Mouse (Mus musculus) kidney, adult 2 months (tissue): ENCODE results near the gene Adck2. TPM values are rescaled to one million over a fixed set of nuclear protein-coding genes. Genes with fewer than 3 reads are reported as not detected.

Experiments used
- DNase-seq: peaks from one replicate; pipeline ENCODE4 v3.0.0; 2021
- H3K27ac ChIP-seq: fragments of 200-500 bp; 2 replicates; pipeline ENCODE4 v1.5.1; 2012; ENCODE audit warnings: low read depth, low read length, control low read depth, inconsistent platforms; ENCODE audit not compliant: insufficient read depth
- H3K27me3 ChIP-seq: fragments of 200-500 bp; replicated peaks from 2 replicates; pipeline ENCODE4 v1.6.1; 2012; ENCODE audit warnings: mild to moderate bottlenecking, moderate library complexity, low read length, inconsistent platforms; ENCODE audit not compliant: control insufficient read depth, insufficient read depth
- H3K36me3 ChIP-seq: fragments of 200-500 bp; 2 replicates; pipeline ENCODE4 v1.6.1; 2012; ENCODE audit warnings: mild to moderate bottlenecking, moderate library complexity, low read length, inconsistent platforms; ENCODE audit not compliant: control insufficient read depth, insufficient read depth
- H3K4me1 ChIP-seq: fragments of 200-500 bp; 2 replicates; pipeline ENCODE4 v1.6.1; 2011; ENCODE audit warnings: low read length; ENCODE audit not compliant: control insufficient read depth, insufficient read depth
- H3K4me3 ChIP-seq: fragments of 200-500 bp; 2 replicates; pipeline ENCODE4 v1.5.1; 2011; ENCODE audit warnings: mild to moderate bottlenecking, low read depth, low read length, control low read depth; ENCODE audit not compliant: insufficient read depth
- CTCF ChIP-seq: fragments of 200-500 bp; conservative IDR thresholded peaks from 2 replicates; pipeline ENCODE4 v1.5.1; 2011; ENCODE audit warnings: low read depth, mild to moderate bottlenecking, control low read depth, low read length, moderate library complexity, mixed read lengths; ENCODE audit not compliant: insufficient read depth, insufficient read length
- POLR2A ChIP-seq: fragments of 200-500 bp; IDR thresholded peaks from one replicate; pipeline ENCODE4 v1.6.1; 2011; ENCODE audit warnings: low read depth, low read length, control low read depth
- WGBS: fragments of 180-500 bp; shearing (Covaris S2); methylation state at CpG from one replicate; pipeline ENCODE4 v1.1.7; 2018; 5-methylcytosine and 5-hydroxymethylcytosine counted together
- polyA plus RNA-seq: library from polyadenylated mRNA; depleted of rRNA; stranded (reverse); fragments of >200 nt; gene quantifications from 2 replicates; pipeline ENCODE4 v1.2.3, GENCODE M21; 2012; rRNA removed

Adck2 gene
- polyA plus RNA-seq, 1 experiment: 15.3 TPM

GRCm38 (mm10) chr6:39604565-39604964, 30.9 kb downstream of the Adck2 start:
- 78% methylated on average over 5 of the region's 5 CpGs for WGBS
- Histone ChIP-seq H3K27ac (no peak overlapping the region), H3K36me3 (peaks cover 4% of the 10 kb centered on the region), H3K27me3 (no peaks in the 10 kb centered on the region), H3K4me3 (no peak overlapping the region), H3K4me1 (no peaks in the 10 kb centered on the region)
- no peak for DNase-seq
- no peak for TF ChIP-seq CTCF
- TF ChIP-seq POLR2A: no peak

- no peak overlapping the region for H3K4me3 ChIP-seq
- peaks cover 3% of the 10 kb centered on the region for H3K36me3 ChIP-seq
- no peak for DNase-seq
- WGBS: 76% methylated on average over 6 of the region's 6 CpGs
- H3K4me1 ChIP-seq: no peaks in the 10 kb centered on the region
- H3K27ac ChIP-seq: no peak overlapping the region
- TF ChIP-seq POLR2A (no peak), CTCF (no peak)
- no peaks in the 10 kb centered on the region for H3K27me3 ChIP-seq
Measured at GRCm38 (mm10) chr6:39606056-39606455, 32.4 kb downstream of the Adck2 start.

- peaks cover 3% of the 10 kb centered on the region for H3K36me3 ChIP-seq
- no peaks in the 10 kb centered on the region for H3K4me1 ChIP-seq
- H3K27ac ChIP-seq: no peak overlapping the region
- 39% methylated on average over 3 of the region's 3 CpGs for WGBS
- TF ChIP-seq POLR2A (no peak), CTCF (no peak)
- no peaks in the 10 kb centered on the region for H3K27me3 ChIP-seq
- DNase-seq: peak; percentile 17
- no peak overlapping the region for H3K4me3 ChIP-seq
Measured at GRCm38 (mm10) chr6:39606862-39607261, 33.2 kb downstream of the Adck2 start.

- Histone ChIP-seq H3K36me3 (peaks cover 2% of the 10 kb centered on the region), H3K4me1 (no peaks in the 10 kb centered on the region), H3K4me3 (no peak overlapping the region), H3K27me3 (no peaks in the 10 kb centered on the region), H3K27ac (no peak overlapping the region)
- 72% methylated on average over 5 of the region's 5 CpGs for WGBS
- TF ChIP-seq POLR2A: no peak
- no peak for TF ChIP-seq CTCF
- no peak for DNase-seq
Measured at GRCm38 (mm10) chr6:39607365-39607764, 33.7 kb downstream of the Adck2 start.

- no peaks in the 10 kb centered on the region for H3K4me1 ChIP-seq
- peaks cover 2% of the 10 kb centered on the region for H3K36me3 ChIP-seq
- 70% methylated on average over 2 of the region's 2 CpGs for WGBS
- DNase-seq: no peak
- no peak overlapping the region for H3K27ac ChIP-seq
- no peak overlapping the region for H3K4me3 ChIP-seq
- no peaks in the 10 kb centered on the region for H3K27me3 ChIP-seq
- TF ChIP-seq CTCF: no peak
- TF ChIP-seq POLR2A: no peak
Measured at GRCm38 (mm10) chr6:39610207-39610606, 36.5 kb downstream of the Adck2 start.

GRCm38 (mm10) chr6:39611296-39611695, 37.6 kb downstream of the Adck2 start:
- DNase-seq: peak; percentile 57
- H3K27ac ChIP-seq: no peak overlapping the region
- WGBS: 53% methylated on average over 2 of the region's 2 CpGs
- TF ChIP-seq CTCF: no peak
- TF ChIP-seq POLR2A: no peak
- H3K4me3 ChIP-seq: no peak overlapping the region
- H3K27me3 ChIP-seq: no peaks in the 10 kb centered on the region
- no peaks in the 10 kb centered on the region for H3K4me1 ChIP-seq
- peaks cover 5% of the 10 kb centered on the region for H3K36me3 ChIP-seq

Other genes with a start within 250 kb of the Adck2 start
- 25.9 and 28.7 TPM in 2 replicates for gene Slc37a3, start 196.2 kb upstream of the Adck2 start, polyA plus RNA-seq
- gene Rab19, start 192.7 kb upstream of the Adck2 start, polyA plus RNA-seq: 2.1 and 2.7 TPM in 2 replicates
- 31.0 and 34.5 TPM in 2 replicates for gene Mkrn1, start 153.4 kb upstream of the Adck2 start, polyA plus RNA-seq
- gene Dennd2a, start 16.0 kb upstream of the Adck2 start, polyA plus RNA-seq: 6.3 and 6.6 TPM in 2 replicates
- gene Gm42420, start 11.9 kb downstream of the Adck2 start, polyA plus RNA-seq: 1.4 and 1.8 TPM in 2 replicates
- gene Ndufb2, start 18.7 kb downstream of the Adck2 start, polyA plus RNA-seq: 513 and 602 TPM in 2 replicates
- gene Braf, start 151.6 kb downstream of the Adck2 start, polyA plus RNA-seq: 9.2 and 12.0 TPM in 2 replicates
- gene Mrps33, start 237.1 kb downstream of the Adck2 start, polyA plus RNA-seq: 88.9 and 111 TPM in 2 replicates